Mouse (Mus musculus) myocyte (in vitro differentiated cells): ENCODE data around the gene Lyrm1.

Source experiments
- CEBPB ChIP-seq: IDR thresholded peaks from 2 replicates; pipeline ENCODE4 v1.6.1; 2011; ENCODE audit warnings: mild to moderate bottlenecking, moderate library complexity; ENCODE audit not compliant: poor library complexity, insufficient read depth, severe bottlenecking
- MAX ChIP-seq: IDR thresholded peaks from one replicate; pipeline ENCODE4 v1.6.1; 2011; ENCODE audit warnings: low read depth, mild to moderate bottlenecking, control low read depth
- MYOG ChIP-seq, 3 experiments: IDR thresholded peaks; one replicate each; pipeline ENCODE4 v1.6.1; 2011; ENCODE audit warnings: control low read depth in 2 of 3, low read depth in 2 of 3, mild to moderate bottlenecking in 2 of 3; ENCODE audit not compliant: insufficient read length in 2 of 3, control insufficient read depth in 1 of 3, insufficient read depth in 1 of 3
- POLR2A ChIP-seq: IDR thresholded peaks from one replicate; pipeline ENCODE4 v1.6.1; 2011; ENCODE audit warnings: low read depth, mild to moderate bottlenecking, control low read depth, moderate library complexity; ENCODE audit not compliant: insufficient read length
- POLR2AphosphoS2 ChIP-seq: IDR thresholded peaks from one replicate; pipeline ENCODE4 v1.6.1; 2011; ENCODE audit warnings: low read depth, control low read depth; ENCODE audit not compliant: insufficient read length
- REST ChIP-seq: IDR thresholded peaks from one replicate; pipeline ENCODE4 v1.6.1; 2011; ENCODE audit warnings: mild to moderate bottlenecking, control low read depth, moderate library complexity; ENCODE audit not compliant: insufficient read depth, insufficient read length
- TCF3 ChIP-seq: IDR thresholded peaks from one replicate; pipeline ENCODE4 v1.6.1; 2011; ENCODE audit warnings: low read depth, control low read depth; ENCODE audit not compliant: insufficient read length
- USF1 ChIP-seq: IDR thresholded peaks from one replicate; pipeline ENCODE4 v1.6.1; 2011; ENCODE audit warnings: low read depth, mild to moderate bottlenecking, control low read depth, moderate library complexity

DNA sequence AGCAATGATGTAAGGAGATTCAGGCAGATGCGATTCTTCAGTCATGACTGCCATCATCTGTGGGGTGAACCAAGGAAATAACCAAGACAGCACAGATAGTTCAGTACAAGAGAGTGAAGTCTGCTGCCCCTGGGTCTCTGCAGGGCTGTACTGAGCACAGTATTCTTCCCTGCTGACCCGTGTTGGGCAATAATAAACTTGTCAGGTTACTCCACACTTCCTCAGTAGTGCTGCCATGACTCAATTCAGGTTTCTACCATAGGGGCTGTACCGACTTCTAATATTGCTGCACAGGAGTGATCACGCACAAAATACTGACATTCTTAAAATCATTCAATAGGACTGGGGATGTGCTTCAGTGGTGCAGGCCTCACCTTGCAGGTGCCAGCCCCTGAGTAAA, 16.5 kb upstream of the Lyrm1 start:
- TF ChIP-seq POLR2A (no peak), REST (no peak), USF1 (no peak), CEBPB (no peak), MAX (no peak), POLR2AphosphoS2 (no peak), TCF3 (no peak), MYOG (IDR thresholded peaks at IDR 0.05; ENCODE audit: control insufficient read depth in 1 of 3, insufficient read depth in 1 of 3, insufficient read length in 2 of 3, low read depth in 2 of 3) (no peak)
